Mouse (Mus musculus) heart, embryonic 14.5 days (tissue): Measurements from ENCODE around the gene Scrt2. TPM values are rescaled to one million over a fixed set of nuclear protein-coding genes. Genes with fewer than 3 reads are reported as not detected.

ENCODE experiments used
- polyA plus RNA-seq: library from polyadenylated mRNA; unstranded; fragments of >200 nt; fragmentation: Nextera tagmentation; extraction: Ambion mirVana; gene quantifications from 2 replicates; pipeline ENCODE4 v1.2.1, GENCODE M21; 2014

The Scrt2 gene
- polyA plus RNA-seq, 1 experiment from 2014 or later: not detected

Other genes with a start within 250 kb of the Scrt2 start
- not detected in 2 replicates for gene Rspo4, start 238.6 kb upstream of the Scrt2 start, polyA plus RNA-seq
- 0.32 TPM in 1 of 2 replicates, not detected in the other for gene Angpt4, start 170.3 kb upstream of the Scrt2 start, polyA plus RNA-seq
- gene Fam110a, start 101.3 kb upstream of the Scrt2 start, polyA plus RNA-seq: 8.3 and 9.3 TPM in 2 replicates
- gene Slc52a3, start 85.0 kb upstream of the Scrt2 start, polyA plus RNA-seq: 0.09 and 0.22 TPM in 2 replicates
- gene Srxn1, start 24.0 kb downstream of the Scrt2 start, polyA plus RNA-seq: 5.7 and 6.1 TPM in 2 replicates
- gene Tcf15, start 62.0 kb downstream of the Scrt2 start, polyA plus RNA-seq: 16.0 and 19.5 TPM in 2 replicates
- gene Csnk2a1, start 145.3 kb downstream of the Scrt2 start, polyA plus RNA-seq: 72.5 and 106 TPM in 2 replicates
- gene Tbc1d20, start 212.3 kb downstream of the Scrt2 start, polyA plus RNA-seq: 31.6 and 32.2 TPM in 2 replicates